Mouse (Mus musculus) neural tube, embryonic 11.5 days (tissue): ENCODE results near the gene Pgm1. TPM values are rescaled to one million over a fixed set of nuclear protein-coding genes. Genes with fewer than 3 reads are reported as not detected.

ENCODE experiments used
- ATAC-seq: fragments of 200-750 bp; cut with Nextera tagmentation; 2 replicates; pipeline ENCODE4 v1.8.0; 2017; ENCODE audit warnings: moderate number of reproducible peaks, mild to moderate bottlenecking, moderate TSS enrichment, moderate library complexity; ENCODE audit not compliant: insufficient read depth, low FRiP score, low TSS enrichment
- DNase-seq: peaks from one replicate; pipeline ENCODE4 v3.0.0-alpha.2; 2015; ENCODE audit warnings: low spot score
- H3K27ac ChIP-seq: fragments of 300-500 bp; sonication (generic); 2 replicates; pipeline ENCODE4 v1.5.1; 2014; ENCODE audit warnings: low read depth, mild to moderate bottlenecking, low read length
- H3K27me3 ChIP-seq: fragments of 300-500 bp; sonication (generic); 2 replicates; pipeline ENCODE4 v1.6.1; 2014; ENCODE audit warnings: mild to moderate bottlenecking, low read length, mixed read lengths; ENCODE audit not compliant: control insufficient read depth, insufficient read depth
- H3K36me3 ChIP-seq: fragments of 300-500 bp; sonication (generic); 2 replicates; pipeline ENCODE4 v1.6.1; 2014; ENCODE audit warnings: mild to moderate bottlenecking, low read length, moderate library complexity, mixed read lengths; ENCODE audit not compliant: control insufficient read depth, insufficient read depth
- H3K4me1 ChIP-seq: fragments of 300-500 bp; sonication (generic); 2 replicates; pipeline ENCODE4 v1.6.1; 2014; ENCODE audit warnings: low read length, mixed read lengths; ENCODE audit not compliant: control insufficient read depth, insufficient read depth
- H3K4me2 ChIP-seq: fragments of 300-500 bp; sonication (generic); 2 replicates; pipeline ENCODE4 v1.6.1; 2014; ENCODE audit warnings: low read depth, mild to moderate bottlenecking, moderate library complexity
- H3K4me3 ChIP-seq: fragments of 300-500 bp; sonication (generic); 2 replicates; pipeline ENCODE4 v1.5.1; 2014; ENCODE audit warnings: low read depth, low read length
- H3K9ac ChIP-seq: fragments of 300-500 bp; sonication (generic); 2 replicates; pipeline ENCODE4 v1.6.1; 2014; ENCODE audit warnings: mild to moderate bottlenecking, low read length
- H3K9me3 ChIP-seq: fragments of 300-500 bp; sonication (generic); 2 replicates; pipeline ENCODE4 v1.6.1; 2016; ENCODE audit warnings: low read length; ENCODE audit not compliant: control insufficient read depth
- WGBS: fragments of 180-500 bp; shearing (Covaris S2); extraction: QIAGEN DNeasy Blood & Tissue Kit; methylation state at CpG from one replicate; pipeline ENCODE4 v1.1.7; 2014; 5-methylcytosine and 5-hydroxymethylcytosine counted together
- polyA plus RNA-seq: library from polyadenylated mRNA; unstranded; fragments of >200 nt; fragmentation: Nextera tagmentation; extraction: Ambion mirVana; gene quantifications from 2 replicates; pipeline ENCODE4 v1.2.1, GENCODE M21; 2014

Gene Pgm1
- polyA plus RNA-seq, 1 experiment from 2014 or later, result 52.1 TPM

GRCm38 (mm10) chr4:100011563-100011962, 82.3 kb downstream of the Pgm1 start:
- WGBS, result 63% methylated on average over 3 of the region's 3 CpGs
- no peak for ATAC-seq
- no peak overlapping the region for H3K27ac ChIP-seq

GRCm38 (mm10) chr4:100012361-100013035, 83.3 kb downstream of the Pgm1 start:
- no peak for DNase-seq
- 76% methylated on average over 8 of the region's 8 CpGs for WGBS
- Histone ChIP-seq H3K36me3 (no peaks in the 10 kb centered on the region), H3K9me3 (no peaks in the 10 kb centered on the region), H3K27me3 (no peaks in the 10 kb centered on the region), H3K4me3 (no peak overlapping the region), H3K4me1 (no peaks in the 10 kb centered on the region), H3K4me2 (no peak overlapping the region), H3K27ac (no peak overlapping the region), H3K9ac (no peak overlapping the region)
- no peak for ATAC-seq

More at GRCm38 (mm10) chr4:100011563-100011962, 82.3 kb downstream of the Pgm1 start:
- Histone ChIP-seq H3K9ac (no peak overlapping the region), H3K4me1 (no peaks in the 10 kb centered on the region), H3K9me3 (no peaks in the 10 kb centered on the region), H3K4me3 (no peak overlapping the region), H3K27me3 (no peaks in the 10 kb centered on the region), H3K36me3 (no peaks in the 10 kb centered on the region), H3K4me2 (no peak overlapping the region)
- no peak for DNase-seq

- 56% methylated on average over 3 of the region's 3 CpGs for WGBS
- no peaks in the 10 kb centered on the region for H3K9me3 ChIP-seq
These were observed 98.6 kb downstream of the Pgm1 start for GRCm38 (mm10) chr4:100027773-100028172.

GRCm38 (mm10) chr4:100028641-100029040, 99.4 kb downstream of the Pgm1 start:
- Histone ChIP-seq H3K9ac (no peak overlapping the region), H3K4me2 (no peak overlapping the region), H3K9me3 (no peaks in the 10 kb centered on the region), H3K27ac (no peak overlapping the region), H3K4me3 (no peak overlapping the region), H3K4me1 (no peaks in the 10 kb centered on the region), H3K36me3 (no peaks in the 10 kb centered on the region), H3K27me3 (no peaks in the 10 kb centered on the region)
- ATAC-seq (no peak), DNase-seq (peak; percentile 70)
- 19% methylated on average over 3 of the region's 3 CpGs for WGBS

More at GRCm38 (mm10) chr4:100027773-100028172, 98.6 kb downstream of the Pgm1 start:
- Histone ChIP-seq H3K9ac (no peak overlapping the region), H3K27ac (no peak overlapping the region), H3K4me2 (no peak overlapping the region), H3K4me3 (no peak overlapping the region), H3K27me3 (no peaks in the 10 kb centered on the region), H3K36me3 (no peaks in the 10 kb centered on the region), H3K4me1 (no peaks in the 10 kb centered on the region)
- no peak for DNase-seq
- ATAC-seq, result no peak

GRCm38 (mm10) chr4:100031270-100031669, 102.1 kb downstream of the Pgm1 start:
- no peaks in the 10 kb centered on the region for H3K4me1 ChIP-seq
- H3K4me2 ChIP-seq, result no peak overlapping the region
- H3K27ac ChIP-seq, result no peak overlapping the region
- no peak overlapping the region for H3K4me3 ChIP-seq
- DNase-seq, result no peak
- no peaks in the 10 kb centered on the region for H3K27me3 ChIP-seq
- no peak for ATAC-seq
- 75% methylated on average over 6 of the region's 6 CpGs for WGBS
- H3K36me3 ChIP-seq, result no peaks in the 10 kb centered on the region
- no peak overlapping the region for H3K9ac ChIP-seq
- H3K9me3 ChIP-seq, result no peaks in the 10 kb centered on the region

- DNase-seq (no peak), ATAC-seq (no peak)
- H3K9me3 ChIP-seq, result no peaks in the 10 kb centered on the region
- H3K36me3 ChIP-seq, result no peaks in the 10 kb centered on the region
- no peak overlapping the region for H3K9ac ChIP-seq
- no peaks in the 10 kb centered on the region for H3K4me1 ChIP-seq
- H3K27me3 ChIP-seq, result no peaks in the 10 kb centered on the region
- no peak overlapping the region for H3K27ac ChIP-seq
- no peak overlapping the region for H3K4me3 ChIP-seq
- WGBS, result 96% methylated on average over 7 of the region's 7 CpGs
- H3K4me2 ChIP-seq, result no peak overlapping the region
These were observed 103.4 kb downstream of the Pgm1 start for GRCm38 (mm10) chr4:100032608-100033007.

- Histone ChIP-seq H3K9ac (no peak overlapping the region), H3K27ac (no peak overlapping the region), H3K9me3 (no peaks in the 10 kb centered on the region), H3K27me3 (no peaks in the 10 kb centered on the region), H3K4me2 (no peak overlapping the region), H3K4me3 (no peak overlapping the region), H3K4me1 (no peaks in the 10 kb centered on the region), H3K36me3 (no peaks in the 10 kb centered on the region)
- no peak for DNase-seq
- WGBS, result 88% methylated on average over 4 of the region's 4 CpGs
- no peak for ATAC-seq
These were observed 104.7 kb downstream of the Pgm1 start for GRCm38 (mm10) chr4:100033944-100034343.

- Histone ChIP-seq H3K4me1 (no peaks in the 10 kb centered on the region), H3K9ac (no peak overlapping the region), H3K4me2 (no peak overlapping the region), H3K27me3 (no peaks in the 10 kb centered on the region), H3K36me3 (no peaks in the 10 kb centered on the region), H3K27ac (no peak overlapping the region), H3K9me3 (no peaks in the 10 kb centered on the region), H3K4me3 (no peak overlapping the region)
- 83% methylated on average over 6 of the region's 6 CpGs for WGBS
- DNase-seq, result no peak
- ATAC-seq, result no peak
These were observed 105.8 kb downstream of the Pgm1 start for GRCm38 (mm10) chr4:100034971-100035370.

- H3K4me1 ChIP-seq, result no peaks in the 10 kb centered on the region
- H3K27ac ChIP-seq, result no peak overlapping the region
- H3K4me3 ChIP-seq, result no peak overlapping the region
- ATAC-seq (no peak), DNase-seq (no peak)
- no peaks in the 10 kb centered on the region for H3K9me3 ChIP-seq
- no peak overlapping the region for H3K9ac ChIP-seq
- no peaks in the 10 kb centered on the region for H3K36me3 ChIP-seq
- WGBS, result 45% methylated on average over 16 of the region's 16 CpGs
- no peak overlapping the region for H3K4me2 ChIP-seq
- H3K27me3 ChIP-seq, result no peaks in the 10 kb centered on the region
These were observed 106.8 kb downstream of the Pgm1 start for GRCm38 (mm10) chr4:100035919-100036554.
